Mouse (Mus musculus) gastrocnemius, postnatal 36 days (tissue): Measurements from ENCODE around the gene Smarcd2. TPM values are rescaled to one million over a fixed set of nuclear protein-coding genes. Genes with fewer than 3 reads are reported as not detected.

Experiments
- DNase-seq, 2 experiments: peaks; one replicate each; pipeline ENCODE4 v3.0.0; 2022
- intact Hi-C: fragments of 180-260 bp; cut with DNase I; formaldehyde crosslinking; loops from one replicate; pipeline ENCODE4 v1.15.1; 2025
- long read RNA-seq, 2 experiments: library from polyadenylated mRNA; stranded (forward); transcript quantifications; one replicate each; pipeline ENCODE4 v2.0.0; 2021
- total RNA-seq, 2 experiments: library from RNA; stranded (reverse); gene quantifications; 2 replicates each; pipeline ENCODE4 v1.2.3; 2021

Gene Smarcd2
- total RNA-seq, result 10 to 100 TPM; 12.6 to 14.4 TPM
- long read RNA-seq, experiment 1, transcript Smarcd2-201 (13 exons, 2,747 nt), result major isoform, 6 of 13 reads
- long read RNA-seq, experiment 1, partial matches to known transcripts, result 0 of 13 reads
- long read RNA-seq, experiment 1, other reads (novel, unspliced or antisense), result 7 of 13 reads
- long read RNA-seq, experiment 2, transcript Smarcd2-201 (13 exons, 2,747 nt), result major isoform, 16 of 34 reads
- long read RNA-seq, experiment 2, partial matches to known transcripts, result 0 of 34 reads
- long read RNA-seq, experiment 2, other reads (novel, unspliced or antisense), result 17 of 34 reads

DNA sequence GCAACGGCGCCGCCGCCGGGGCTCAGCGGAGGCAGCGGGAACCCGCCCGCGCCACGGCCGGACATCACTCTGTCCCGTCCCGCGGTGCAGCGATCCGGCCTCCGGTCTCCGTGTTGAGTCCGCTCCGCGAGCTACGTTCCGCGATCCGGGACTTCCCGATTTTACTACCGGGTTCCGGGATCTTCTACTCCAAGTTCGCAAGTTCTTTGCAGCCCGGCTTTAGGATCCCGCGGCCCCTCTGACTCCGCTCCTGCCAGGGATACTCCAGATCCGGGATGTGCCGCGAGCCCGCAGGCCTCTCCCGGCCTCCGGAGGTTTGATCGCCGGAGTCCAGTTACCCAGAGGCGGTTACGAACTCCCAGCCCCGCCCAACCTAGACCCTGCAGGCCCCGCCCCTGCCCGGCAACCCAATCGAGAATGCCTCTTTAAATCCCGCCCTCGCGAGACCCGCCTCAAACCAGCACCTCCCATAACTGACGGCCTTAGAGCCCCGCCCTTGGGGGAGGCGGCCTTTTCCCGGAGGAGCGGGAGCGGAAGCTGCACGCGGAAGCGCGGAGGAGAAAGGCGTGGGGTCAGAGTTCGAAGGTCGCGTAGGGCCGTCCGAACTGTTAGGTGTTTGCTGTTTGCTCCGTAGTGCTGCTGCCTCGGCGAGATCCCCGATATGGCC, at the start of gene Smarcd2:
Smarcd2 (minus strand) TSS at position 329 of the 667 bp plus-strand sequence.
- peak; percentile 98 to 100 for DNase-seq
- intact Hi-C loops, result loop anchor here (2.0 kb wide), 1 partner anchor 16 kb away; the partner anchor contains the start of genes Ftsj3 and Psmc5

DNA sequence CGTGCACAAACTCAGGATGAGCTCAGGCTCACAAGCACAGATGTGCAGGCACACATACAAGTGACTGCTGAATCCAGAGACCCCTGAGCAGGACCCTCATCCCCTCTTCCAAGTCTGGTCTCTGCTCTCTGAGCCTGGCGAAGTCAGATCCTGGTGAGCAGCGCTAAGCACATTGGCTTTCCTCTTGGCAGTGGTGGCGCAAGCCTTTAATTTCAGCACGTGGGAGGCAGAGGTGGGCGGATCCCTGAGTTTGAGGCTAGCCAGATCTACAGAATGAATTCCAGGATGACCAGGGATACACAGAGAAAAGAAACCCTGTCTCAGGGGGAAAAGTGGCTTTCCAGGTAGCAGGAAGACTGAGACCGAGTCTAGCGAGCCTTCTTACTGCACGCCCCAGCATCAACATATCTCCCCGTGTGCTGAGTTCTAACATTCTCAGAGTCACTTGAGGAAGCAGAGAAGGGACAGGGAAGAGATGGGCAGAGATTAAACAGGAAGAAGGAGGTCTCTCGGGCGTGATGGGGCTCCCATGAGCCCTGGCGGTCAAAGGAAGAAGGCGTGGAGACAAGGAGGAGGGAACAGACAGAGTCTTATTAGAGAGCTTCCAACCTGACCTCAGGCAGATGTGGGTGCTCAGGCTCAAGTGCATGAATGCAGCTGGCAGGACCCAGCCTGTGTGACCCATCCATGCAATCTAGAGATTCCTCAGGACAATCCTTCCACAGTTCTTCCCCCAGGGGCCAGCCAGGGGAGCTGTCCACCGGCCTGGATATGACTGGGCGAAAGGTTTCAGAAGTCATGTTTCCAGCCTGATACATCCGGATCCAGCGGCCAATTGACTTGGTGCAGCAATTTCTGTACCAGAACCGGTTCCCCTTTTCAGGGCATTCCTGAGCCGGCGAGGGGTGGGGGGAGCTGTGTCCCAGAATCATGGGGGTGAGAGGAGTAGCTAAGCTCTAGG, 45.9 kb upstream of the Smarcd2 start:
- DNase-seq, result no peak
- intact Hi-C loops, result no loop called here

DNA sequence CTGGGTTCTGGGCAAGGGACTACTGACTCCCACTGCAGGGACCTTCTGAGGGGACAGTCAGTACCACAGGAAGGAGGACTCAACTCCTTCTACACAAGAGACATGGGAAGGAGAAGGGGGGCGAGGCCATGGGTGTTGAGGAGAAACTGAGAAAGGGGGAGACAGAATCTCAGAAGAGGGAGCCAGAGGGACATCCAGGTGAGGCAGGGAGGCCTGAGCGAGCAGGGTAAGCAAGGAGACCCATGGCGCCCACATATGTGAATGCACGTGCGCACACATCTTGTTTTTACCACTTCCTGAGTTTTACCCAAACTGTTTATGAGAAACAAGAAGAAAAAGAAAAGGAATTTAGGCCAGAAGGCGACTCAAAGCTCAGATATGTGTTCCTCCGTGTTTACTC, 45.0 kb upstream of the Smarcd2 start:
- intact Hi-C loops, result no loop called here
- DNase-seq, result no peak

DNA sequence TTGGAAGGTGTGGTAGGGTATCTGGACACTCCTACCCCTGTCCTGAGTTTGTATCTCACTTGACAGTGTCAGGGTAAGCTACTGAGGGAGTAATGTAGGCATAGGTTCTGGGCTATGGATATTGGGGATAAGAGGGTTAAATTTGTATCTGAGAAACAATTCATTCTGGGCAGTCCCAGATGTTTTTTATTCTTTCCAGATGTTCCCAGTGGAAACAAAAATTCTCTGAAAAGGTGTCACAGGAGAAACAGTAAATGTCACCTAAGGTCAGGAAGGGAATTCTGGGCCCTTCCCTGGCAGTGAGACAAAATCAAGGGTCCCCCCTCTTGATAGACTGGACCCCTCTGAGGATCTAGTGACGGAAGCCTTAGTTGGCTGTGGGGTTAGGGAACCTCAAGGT, 43.6 kb upstream of the Smarcd2 start:
- intact Hi-C loops, result no loop called here
- no peak for DNase-seq

DNA sequence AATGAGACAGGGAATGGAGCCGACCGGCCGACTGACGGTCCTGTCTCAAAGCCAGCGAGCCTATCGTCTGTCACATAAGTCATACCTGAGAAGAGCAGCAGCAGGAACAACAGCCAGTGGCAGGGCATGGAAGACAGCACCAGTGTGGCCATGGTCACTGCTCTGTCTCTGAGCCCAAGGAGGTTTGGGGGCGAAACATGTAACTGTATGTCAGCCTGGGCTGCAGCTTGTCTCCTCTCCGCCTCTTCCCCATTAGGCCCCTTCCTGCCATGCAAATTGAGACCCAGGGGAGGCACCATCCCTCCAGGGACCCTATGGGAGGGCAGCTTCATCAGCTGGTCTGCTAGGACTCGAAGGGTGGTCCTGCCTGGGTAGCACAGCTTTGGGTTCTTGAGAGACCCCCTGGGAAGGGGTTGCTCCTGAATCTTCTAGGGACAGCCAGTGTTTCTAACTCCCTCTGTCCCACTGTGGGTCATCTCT, 41.6 kb upstream of the Smarcd2 start, which contains the start of gene Cd79b:
Cd79b (minus strand) TSS at position 430 of the 480 bp plus-strand sequence.
- intact Hi-C loops, result no loop called here

DNA sequence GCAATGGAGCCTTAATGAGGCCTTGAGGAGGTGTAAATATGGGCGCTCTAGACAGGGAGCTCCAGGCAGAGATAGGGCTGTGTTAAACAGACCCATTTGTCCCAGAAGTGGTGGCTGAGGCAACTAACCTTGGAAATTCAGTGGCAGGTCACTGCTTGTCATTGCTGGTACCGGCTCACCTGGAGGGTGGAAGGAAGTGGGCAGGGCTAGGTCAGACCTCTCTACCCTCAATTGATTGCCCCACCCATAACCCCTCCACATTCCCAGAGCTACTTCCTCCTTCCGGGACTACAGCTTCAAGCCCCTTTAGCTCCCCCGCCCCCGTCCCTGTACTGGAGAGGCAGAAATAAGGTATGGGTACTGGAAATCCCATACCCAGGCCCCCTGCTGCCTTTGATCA, 40.8 kb upstream of the Smarcd2 start:
- DNase-seq, result no peak
- intact Hi-C loops, result no loop called here

More for the DNA sequence above, 41.6 kb upstream of the Smarcd2 start, which contains the start of gene Cd79b:
- no peak for DNase-seq

DNA sequence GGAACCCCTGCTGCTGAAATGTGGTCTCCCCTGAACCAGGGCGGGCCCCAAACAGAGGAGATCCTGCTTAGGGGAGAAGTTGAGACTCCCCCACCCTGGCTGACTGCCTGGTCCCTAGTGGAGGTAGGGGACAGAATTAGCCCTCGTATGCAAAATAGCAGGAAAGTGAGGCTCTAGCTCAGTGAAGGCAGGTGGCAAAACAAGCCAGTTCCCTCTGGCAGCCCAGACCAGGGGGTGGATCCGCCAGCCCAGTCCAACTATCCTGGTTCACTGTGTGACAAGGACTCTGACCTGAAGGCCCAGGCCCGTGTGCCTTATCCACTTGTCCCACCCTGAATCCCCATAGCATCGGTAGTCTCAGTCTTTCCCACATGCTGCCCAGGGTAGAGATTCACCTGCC, 37.4 kb upstream of the Smarcd2 start:
- intact Hi-C loops, result no loop called here
- no peak for DNase-seq

DNA sequence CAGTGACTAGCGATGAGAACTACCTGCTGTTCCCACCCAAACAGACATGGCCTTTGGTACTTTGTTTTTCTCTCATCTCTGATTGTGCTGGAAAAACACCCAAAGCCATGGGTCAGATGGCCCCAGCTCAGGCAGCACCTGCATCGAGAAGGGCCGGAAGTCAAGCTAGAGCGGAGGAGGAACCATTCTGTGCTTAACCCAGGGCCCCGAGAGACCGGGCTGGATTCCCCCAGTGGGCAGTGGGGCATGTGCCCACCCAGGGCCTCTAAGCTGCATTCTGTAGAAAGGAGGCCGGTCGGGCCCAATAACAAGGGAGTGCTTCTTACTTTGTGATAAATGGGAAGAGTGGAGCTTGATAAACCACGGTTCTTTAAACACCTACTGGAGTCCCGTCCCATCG, 35.4 kb upstream of the Smarcd2 start:
- no peak for DNase-seq
- intact Hi-C loops, result no loop called here

DNA sequence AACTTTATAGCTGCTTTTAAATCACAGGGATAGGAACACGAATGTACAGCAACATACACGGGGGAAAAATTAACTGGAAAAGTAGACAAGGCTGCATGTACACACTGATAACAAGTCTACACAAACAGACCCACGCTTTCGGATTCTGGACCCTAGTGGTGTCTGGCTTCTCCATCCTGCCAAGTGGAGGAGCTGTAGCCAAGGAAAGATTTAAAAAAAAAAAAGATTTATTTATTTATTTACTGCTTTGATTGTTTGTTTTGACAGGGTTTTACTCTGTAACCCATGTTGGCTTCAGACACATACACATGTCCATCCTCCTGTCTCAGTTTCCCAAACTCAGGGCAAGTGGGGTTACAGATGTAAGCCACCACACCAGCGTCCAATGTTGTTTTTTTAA, 34.7 kb upstream of the Smarcd2 start:
- intact Hi-C loops, result no loop called here
- DNase-seq, result no peak

DNA sequence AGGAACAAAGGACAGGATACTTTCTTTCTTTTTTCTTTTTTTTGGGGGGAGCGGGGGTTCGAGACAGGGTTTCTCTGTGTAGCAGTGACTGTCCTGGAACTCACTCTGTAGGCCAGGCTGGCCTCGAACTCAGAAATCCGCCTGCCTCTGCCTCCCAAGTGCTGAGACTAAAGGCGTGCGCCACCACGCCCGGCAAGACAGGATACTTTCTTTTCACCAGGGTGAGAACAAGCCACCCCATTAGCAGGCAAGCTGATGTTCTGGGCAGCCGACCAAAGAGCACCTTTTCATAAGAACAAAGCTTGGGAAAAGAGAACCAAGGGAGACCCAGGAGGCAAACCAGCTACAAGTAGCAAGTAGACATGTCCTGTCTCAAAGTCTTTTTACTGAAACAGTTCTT, 34.0 kb upstream of the Smarcd2 start:
- no peak for DNase-seq
- intact Hi-C loops, result no loop called here

DNA sequence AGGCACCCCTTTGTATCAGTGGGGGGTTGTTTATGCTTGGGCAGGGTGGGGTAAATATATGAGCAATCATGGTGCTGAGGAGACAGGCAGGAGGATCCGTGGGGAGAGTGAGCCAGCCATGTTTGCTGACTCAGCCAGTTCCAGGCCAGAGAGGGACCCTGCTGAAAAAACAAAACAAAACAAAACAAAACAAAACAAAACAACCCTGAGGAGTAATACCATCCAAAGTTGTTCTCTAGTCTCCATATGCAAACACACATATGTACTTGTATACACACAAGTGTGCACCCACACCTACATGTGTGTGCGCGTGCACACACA, 33.3 kb upstream of the Smarcd2 start:
- intact Hi-C loops, result no loop called here
- DNase-seq, result no peak

DNA sequence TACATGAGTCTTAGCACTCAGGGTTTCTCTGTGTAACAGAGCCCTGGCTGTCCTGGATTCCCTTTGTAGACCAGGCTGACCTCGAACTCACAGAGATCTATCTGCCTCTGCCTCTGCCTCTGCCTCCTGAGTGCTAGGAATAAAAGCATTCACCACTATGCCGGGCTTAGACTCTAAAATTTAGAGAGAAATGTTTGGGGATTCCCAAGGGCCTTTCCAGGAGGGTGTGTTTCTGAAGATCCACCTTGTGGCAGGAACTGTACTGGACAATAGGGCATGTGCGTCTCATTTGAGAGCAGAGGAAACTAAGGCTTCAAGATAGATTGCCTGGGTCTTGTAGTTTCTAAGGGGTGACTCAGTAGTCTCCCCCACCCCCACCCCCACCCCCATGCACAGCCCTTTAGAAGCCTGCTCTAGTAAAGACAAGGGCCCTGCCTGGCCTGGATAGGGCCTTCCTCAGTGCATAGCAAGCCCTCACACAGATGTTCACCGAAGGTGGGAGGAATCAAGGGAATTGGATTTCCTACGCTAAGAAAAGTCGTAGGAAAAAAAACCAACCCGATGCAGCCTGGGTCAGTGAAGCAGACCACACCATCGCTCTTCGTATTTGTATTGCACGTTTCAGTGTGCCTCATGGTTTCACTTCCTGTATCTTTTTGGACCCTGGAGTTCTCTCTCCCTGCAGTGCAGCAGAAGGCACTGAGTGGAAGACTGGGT, 32.7 kb upstream of the Smarcd2 start:
- no peak for DNase-seq
- intact Hi-C loops, result no loop called here

DNA sequence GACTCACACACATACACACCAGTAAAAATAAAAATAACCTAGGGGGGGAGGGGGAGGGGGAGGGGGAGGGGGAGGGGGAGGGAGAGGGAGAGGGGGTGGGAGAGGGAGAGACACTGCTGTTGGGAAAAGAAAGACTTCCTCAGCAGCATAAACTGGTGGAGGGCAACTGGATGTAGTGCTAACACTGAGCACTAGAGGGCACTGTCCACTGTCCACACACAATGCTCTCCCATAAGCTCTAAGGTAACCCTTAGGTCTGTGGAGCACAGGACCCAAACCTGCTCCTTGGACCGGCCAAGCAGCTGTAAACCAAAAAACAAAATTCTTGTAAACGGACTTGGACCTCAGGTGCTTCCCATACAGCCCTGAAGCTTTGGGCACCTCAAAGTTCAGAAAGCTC, 29.9 kb upstream of the Smarcd2 start:
- intact Hi-C loops, result loop anchor here (2.0 kb wide), 2 partner anchors 64 to 90 kb away; no protein-coding TSS in a partner anchor
- no peak for DNase-seq

DNA sequence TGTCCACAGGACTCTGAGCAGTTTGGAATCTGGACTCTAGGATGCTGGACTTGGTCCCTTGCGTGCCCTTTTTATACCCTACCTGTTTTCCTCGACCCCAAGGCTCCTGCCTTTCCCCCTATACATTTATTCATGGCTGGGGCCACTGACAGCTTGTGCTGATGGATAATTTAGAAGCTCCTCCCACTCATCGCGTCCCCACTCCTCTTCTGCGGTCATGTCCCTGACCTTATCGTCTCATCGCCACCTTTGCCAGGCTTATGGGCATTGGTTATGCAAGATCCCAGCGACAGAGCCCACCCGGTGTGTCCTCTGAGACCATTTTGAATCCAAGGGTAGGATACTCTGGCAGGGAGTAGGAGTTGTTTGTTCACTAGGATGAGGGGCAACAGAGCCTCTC, 29.0 kb upstream of the Smarcd2 start, which contains the start of gene Gh:
Gh (minus strand) TSS at position 101 of the 400 bp plus-strand sequence.
- no peak for DNase-seq
- intact Hi-C loops, result loop anchor here (2.0 kb wide), 2 partner anchors 65 to 91 kb away; no protein-coding TSS in a partner anchor

DNA sequence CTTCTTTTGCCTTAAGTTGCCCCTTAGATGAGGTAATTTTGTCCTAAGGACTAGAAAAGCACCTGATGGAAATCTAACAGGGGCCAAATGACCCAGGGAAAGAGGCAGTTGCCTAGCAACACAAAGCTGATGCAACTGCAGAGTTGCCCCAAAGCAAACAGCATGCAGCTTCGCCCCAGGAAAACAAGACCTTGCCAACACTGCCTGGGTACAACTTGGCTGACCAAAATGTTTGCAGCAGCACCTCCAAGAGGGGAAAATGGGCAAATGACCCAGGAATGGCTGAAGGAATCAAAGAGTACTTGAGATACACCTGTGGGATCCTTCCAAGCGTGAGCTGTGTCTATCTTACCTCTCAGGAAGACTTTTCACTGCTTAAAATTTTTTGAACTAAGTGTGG, 19.1 kb upstream of the Smarcd2 start:
- DNase-seq, result no peak
- intact Hi-C loops, result no loop called here

DNA sequence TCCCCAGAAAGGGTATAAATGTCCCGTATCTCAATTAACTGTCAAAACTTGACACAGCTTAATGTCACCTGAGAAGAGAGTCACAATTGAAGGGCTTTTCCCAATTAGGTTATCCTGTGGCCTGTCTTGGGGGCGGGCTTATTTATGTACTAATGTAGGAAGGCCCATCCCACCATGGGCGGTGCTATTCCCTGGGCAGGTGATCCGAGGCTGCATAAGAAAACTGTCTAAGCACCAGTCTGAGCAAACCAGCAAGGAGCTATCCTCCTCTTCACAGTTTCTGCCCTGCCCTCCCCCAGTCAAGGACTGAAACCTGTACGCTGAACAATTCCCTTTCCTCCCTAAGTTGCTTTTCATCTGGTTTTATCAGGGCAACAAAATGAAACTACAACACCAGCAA, 17.6 kb upstream of the Smarcd2 start:
- no peak for DNase-seq
- intact Hi-C loops, result no loop called here

DNA sequence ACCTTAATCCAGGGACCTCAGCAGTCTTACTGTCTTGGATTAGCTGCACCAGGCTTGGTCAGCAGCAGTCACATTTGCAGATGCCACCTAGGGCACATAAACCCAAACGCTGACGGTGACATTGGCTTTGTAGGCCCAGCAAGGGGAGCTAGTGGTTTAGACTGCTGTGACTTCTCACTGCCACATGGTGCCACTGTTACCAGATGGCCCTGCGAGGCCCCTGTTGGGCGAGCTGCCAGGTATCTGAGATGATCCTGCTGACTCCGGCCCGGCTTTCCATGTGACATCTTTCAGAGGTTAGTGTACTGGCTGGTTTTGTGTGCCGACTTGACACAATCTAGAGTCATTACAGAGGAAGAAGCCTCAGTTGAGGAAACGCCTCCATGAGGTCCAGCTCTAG, 16.6 kb upstream of the Smarcd2 start:
- peak in 1 of 2 experiments; percentile 52 for DNase-seq
- intact Hi-C loops, result loop anchor here (10.0 kb wide), 1 partner anchor 195 kb away; the partner anchor contains the start of gene Ern1

DNA sequence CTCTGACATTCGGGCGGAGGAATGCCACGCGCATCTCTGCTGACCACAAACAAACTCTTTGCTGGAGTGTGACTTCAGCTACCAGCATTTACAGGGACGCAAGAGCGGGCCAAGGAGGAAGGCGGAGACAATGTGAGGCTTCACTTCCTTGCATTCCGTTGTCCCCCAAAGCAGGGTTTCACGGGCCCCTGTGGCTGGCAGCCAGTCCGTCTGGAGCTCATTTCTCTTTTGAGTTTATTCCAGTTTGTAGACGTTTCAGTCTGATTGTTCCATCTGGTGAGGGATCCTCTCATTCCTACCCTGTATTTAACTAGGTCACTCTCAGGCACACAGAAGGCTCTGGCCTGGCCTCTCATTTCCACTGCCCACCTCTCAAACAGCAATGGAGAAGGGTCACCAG, 14.2 kb upstream of the Smarcd2 start:
- intact Hi-C loops, result loop anchor here (10.0 kb wide), 1 partner anchor 198 kb away; the partner anchor contains the start of gene Ern1
- DNase-seq, result no peak

DNA sequence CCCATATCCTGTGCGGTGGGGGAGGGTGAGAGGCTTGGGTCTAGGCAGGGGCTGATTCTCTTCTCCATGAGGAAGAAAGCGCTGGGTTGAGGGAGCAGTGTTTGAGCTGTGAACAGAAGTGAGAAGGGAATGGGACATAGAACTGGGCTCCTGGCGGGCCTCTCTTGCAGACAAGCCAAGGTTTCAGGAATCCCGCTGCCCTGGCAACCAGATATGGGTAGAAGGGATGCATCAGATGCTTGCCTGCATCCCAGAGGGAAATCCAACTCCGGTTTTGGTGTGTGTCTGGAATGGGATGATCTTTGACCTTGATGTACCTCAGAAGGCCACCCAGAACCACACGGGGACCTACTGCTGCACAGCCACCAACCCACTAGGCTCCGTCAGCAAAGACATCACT, 13.4 kb upstream of the Smarcd2 start:
- intact Hi-C loops, result loop anchor here (10.0 kb wide), 1 partner anchor 199 kb away; the partner anchor contains the start of gene Ern1

DNA sequence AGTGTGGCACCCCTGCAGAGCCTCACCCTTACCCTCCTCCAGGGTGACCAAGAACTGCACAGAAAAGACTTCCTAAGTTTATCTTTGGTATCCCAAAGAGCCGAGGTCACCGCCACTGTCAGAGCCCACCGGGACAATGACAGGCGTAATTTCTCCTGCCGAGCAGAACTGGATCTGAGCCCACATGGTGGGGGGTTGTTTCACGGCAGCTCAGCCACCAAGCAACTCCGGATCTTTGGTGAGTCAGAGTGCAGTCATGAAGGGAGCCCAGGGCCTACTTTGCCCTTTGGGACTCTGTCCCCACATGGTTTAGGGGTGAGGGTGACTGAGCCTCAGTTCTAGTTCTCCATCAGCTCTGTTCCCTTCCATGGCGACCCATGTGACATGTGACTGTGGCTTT, 11.4 kb upstream of the Smarcd2 start:
- intact Hi-C loops, result loop anchor here (10.0 kb wide), 1 partner anchor 201 kb away; the partner anchor contains the start of gene Ern1
- DNase-seq, result no peak

More for the DNA sequence above, 13.4 kb upstream of the Smarcd2 start:
- no peak for DNase-seq
